Mouse (Mus musculus) adrenal gland, postnatal 36 days (tissue): ENCODE measurements around the gene Gm15155. TPM values are rescaled to one million over a fixed set of nuclear protein-coding genes. Genes with fewer than 3 reads are reported as not detected.
"Not testable (repeated sequence)": the region's sequence is repeated elsewhere in the genome, so short reads cannot be mapped to it uniquely, and the experiment has no call there.

Experiments
- DNase-seq, 2 experiments: peaks; one replicate each; pipeline ENCODE4 v3.0.0; 2021; ENCODE audit warnings: mixed read lengths in 1 of 2
- long read RNA-seq, 2 experiments: library from polyadenylated mRNA; stranded (forward); transcript quantifications; one replicate each; pipeline ENCODE4 v2.0.0; 2021; ENCODE audit warnings: borderline sequencing depth in 2 of 2
- total RNA-seq, 2 experiments: library from RNA; stranded (reverse); gene quantifications; 2 replicates each; pipeline ENCODE4 v1.2.3; 2021

Gene Gm15155
- total RNA-seq, result not detected
- long read RNA-seq, experiment 1, result 0 reads
- long read RNA-seq, experiment 2, result 0 reads

DNA sequence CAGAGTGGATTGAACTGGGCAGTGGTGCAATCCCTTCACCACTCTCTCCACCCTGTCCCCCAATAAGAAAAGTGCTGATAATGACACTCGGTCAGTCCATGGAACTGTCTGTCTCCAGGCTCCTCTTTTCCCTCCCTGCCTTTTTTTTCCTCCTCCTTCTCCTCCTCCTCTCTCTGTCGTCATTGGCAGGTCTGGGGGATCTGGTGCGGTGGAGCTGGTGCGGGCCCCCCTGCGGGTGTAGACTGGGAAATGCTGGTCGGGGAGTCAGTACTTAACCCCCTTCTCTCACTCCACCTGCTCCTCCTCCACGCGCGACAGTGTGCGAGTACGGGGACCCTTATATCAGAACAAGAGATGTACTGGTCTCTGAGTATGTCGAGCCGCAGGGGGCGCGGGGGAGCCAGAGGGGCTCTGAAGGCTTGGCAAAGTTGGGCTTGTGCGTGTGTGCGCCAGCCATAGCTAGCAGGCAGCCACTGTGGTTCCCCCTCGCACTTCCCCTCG, at the start of gene Gm15155:
Gene Gm15155 (plus strand): TSS at position 401 of the 501 bp plus-strand sequence.
- no peak for DNase-seq

DNA sequence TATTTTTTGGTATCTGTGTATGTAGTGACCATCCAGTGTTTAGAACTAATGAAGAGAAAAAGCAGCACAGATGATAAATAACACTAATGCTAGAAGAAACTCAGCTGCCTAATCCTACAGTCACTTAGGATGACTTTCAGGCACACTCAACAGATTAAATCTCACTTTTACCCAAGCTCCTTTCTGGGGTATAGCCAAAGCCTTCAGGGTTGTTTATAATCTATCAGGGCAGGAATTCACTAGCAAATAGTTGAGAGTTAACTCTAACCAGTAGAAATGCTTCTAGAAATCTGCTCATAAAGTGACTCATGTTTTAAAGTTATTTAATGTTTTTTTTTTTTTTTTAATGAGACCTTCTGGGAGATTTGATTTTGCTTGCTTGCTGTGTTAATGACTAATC, 44.8 kb upstream of the Gm15155 start:
- DNase-seq, result no peak

DNA sequence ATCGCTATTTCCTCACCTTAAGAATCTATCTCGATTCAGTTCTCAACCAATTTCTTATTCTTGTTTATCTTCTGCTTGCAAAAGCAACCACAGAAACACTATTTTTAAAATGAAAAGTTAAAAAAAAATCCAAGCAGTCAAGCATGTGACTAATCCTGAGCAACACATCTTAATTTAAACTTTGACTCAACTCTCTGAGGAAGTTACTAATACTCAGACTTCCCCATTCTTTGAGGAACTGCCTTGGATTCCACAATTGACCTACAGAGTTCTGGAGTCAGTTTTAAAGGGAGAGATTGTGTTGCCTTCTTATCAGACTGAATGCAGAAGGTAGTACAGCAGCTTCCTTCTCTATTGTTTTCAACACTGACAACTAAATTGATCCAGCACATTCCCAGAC, 40.0 kb upstream of the Gm15155 start:
- DNase-seq, result no peak

DNA sequence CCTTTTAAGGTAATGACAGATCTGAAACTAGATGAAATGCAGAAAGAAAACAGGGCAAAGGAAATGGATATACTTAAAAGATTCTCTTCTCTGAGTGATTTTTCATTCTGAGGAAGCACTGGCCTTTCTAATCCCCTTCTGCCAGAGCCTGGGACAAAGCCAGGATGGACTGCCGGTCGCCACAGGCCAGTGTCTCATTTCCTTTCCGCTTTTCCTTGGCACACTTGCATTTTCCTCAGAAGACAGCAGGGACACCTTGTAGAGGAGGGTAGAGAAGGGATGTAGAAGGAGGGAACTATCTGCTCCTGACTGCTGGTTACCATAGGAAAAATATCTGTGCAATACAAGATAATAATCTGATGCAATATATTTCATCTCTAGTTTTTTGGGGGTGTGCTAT, 33.1 kb upstream of the Gm15155 start:
- DNase-seq, result no peak

DNA sequence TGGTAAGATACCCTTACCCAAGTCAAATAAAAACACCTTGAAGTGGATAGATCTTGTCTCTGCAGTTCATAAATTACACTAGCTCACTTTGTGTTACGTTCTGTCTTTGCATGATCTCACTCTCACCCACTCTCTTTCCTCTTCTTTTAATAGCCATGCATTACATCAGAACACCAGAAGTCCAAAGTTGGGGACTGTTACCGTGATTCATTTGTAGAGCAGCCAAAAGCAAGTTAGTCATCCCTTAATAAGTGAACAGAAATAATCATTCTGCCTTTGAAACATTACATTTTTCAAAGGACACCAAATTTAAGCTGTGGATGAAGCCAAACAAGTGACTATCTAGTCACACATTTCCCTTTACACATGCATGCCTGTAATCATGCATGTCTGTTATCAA, 32.1 kb upstream of the Gm15155 start:
- no peak for DNase-seq

DNA sequence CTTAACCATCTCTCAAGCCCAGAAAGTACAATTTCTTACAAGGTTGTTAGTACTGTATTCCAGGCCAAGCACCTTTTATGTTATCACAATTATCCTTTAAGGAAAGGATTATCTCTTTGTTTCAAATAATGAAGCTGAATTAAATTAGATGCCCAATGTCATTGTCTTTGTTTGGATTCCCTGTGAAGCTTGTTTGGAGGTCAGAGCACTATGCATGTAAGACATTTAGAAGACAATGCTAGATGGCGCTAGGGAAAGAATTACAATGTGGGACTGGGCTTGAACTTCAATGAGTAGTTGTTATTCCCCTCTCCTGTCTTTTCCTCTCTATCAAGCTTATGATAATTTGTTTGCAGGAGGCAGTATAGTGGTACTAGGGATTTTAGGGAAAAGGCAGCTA, 29.9 kb upstream of the Gm15155 start:
- no peak for DNase-seq

DNA sequence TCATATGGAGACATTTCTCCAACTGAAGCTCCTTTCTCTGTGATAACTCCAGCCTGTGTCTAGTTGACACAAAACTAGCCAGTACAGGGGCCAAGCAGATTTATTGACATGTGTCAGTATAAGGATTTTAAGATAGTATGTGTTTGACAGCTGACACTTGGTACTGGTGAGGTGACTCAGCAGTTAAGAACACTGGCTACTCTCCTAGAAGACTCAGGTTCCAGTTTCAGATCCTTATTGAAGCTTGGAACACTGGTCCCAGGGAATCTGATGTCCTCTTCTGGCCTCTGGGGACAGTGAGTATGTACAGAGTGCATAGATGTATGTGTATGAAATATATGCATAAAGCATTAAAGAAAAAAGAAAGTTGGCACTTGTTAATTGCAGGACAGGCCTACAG, 28.2 kb upstream of the Gm15155 start:
- DNase-seq, result no peak

DNA sequence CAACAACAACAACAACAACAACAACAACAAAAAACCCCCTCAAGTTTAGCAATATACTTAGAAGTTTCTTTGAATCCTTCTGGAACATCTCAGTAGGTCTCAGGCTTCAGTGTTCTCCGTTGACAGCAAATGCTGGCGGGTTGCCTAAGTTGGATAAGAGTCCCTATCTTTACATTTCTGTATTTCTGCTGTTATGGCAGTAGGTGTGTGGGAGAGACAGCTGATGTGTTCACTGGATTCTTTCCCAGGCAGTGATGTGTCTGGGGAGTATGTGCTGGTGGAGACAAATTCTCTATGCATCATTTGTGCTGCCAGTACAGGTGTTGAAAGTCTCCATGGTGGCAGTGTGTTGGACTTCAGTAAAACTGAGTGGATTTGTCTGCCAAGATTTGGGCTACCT, 23.3 kb upstream of the Gm15155 start:
- no peak for DNase-seq

DNA sequence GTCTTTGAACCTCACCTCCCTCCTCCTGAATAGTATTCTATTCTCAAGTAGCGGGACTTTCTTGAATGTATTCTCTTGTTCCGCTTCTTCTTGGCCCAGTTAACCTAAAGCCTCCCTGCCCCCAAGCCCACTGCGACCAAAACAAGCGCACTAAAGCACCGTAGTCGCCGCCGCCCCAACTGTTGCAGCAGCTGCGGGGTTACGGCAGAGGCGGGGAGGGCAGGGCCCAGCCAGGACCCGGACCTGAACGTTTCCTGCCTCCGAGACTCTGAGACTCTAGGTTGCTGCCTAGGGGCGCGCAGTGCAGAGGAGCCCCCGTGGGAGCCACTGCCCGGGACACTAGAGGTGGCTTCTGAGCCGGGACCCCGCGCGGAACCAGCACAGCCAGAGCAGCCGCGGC, 2.0 kb upstream of the Gm15155 start:
- DNase-seq, result no peak

DNA sequence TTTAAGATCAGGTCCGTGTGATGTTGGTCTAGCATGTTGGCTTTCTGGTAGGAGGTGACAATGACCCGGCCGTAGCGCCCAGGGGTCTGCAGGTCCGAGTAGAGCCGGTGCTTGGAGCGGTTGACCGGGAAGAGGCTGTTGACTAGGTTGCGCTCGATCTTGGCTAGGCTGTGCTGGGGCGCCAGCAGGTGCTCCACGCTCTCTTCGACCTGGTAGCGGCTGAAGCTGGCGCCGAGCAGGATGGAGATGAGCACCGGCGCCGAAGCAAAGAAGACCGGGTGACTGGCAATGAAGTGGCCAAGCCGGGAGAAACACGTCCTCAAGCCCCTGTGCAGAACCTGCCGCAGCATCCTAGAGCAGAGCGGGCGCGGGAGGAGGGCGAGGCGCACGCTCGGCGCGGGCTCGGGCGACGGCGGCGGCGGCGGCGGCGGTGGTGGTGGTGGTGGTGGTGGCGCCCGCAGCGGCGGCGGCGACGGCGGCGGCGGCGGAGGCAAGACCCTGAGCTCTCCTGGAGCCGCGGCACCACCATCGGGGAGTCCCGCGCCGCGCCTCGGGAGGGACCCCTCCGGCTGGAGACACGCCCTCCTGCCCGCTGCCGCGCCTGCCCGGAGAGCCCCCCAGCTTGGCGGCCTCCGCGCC, 1.5 kb upstream of the Gm15155 start:
- DNase-seq, result no peak

DNA sequence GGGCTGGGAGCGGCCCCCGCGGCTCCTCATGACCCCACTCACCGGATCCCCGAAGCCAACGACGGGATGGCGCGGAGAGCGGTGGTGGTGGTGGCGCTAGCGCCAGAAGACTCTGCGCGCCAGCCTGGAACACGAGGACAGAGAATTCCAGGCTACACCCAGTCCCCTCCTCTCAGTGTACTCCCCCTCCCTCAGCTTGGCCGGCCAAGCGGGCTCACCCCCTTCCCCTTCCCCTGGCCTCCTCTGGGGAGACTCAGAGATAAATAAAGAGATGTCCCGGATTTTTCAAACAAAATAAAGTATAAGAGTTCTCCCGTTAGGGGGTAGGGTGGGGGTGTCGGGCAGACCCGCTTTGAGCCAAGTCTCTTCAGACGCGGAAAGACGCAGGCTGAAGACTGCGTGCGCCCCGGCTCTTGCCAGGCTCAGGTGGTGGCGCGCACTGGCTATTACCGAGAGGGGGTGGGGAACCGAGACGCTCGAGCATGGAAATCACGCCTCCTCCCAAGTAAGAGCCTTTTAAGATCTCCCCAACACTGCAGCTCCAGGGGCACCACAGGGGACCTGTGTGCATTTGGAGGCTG, 750 bp upstream of the Gm15155 start, which contains the start of gene Ptchd1:
Gene Ptchd1 (minus strand): TSS at position 114 of the 581 bp plus-strand sequence.
- DNase-seq, result no peak

DNA sequence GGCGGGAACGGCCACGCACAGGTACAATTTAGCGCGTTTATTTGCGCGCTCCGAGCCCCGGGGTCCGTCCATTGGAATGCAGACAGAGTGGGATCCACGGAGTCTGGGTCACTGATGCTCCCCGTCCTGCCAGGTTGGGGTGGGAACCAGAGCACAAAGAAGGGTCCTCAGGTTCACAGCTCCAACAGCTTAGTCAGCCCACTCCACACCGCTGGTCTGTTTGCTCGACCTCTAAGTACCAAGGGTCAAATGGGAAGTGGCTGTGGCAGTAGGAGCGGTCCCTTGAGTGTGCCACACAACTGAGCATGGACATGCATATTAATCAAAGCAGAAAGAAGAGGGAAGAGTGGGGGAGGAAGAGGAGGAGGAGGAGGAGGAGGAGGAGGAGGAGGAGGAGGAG, 354 bp downstream of the Gm15155 start:
- DNase-seq, result no peak

DNA sequence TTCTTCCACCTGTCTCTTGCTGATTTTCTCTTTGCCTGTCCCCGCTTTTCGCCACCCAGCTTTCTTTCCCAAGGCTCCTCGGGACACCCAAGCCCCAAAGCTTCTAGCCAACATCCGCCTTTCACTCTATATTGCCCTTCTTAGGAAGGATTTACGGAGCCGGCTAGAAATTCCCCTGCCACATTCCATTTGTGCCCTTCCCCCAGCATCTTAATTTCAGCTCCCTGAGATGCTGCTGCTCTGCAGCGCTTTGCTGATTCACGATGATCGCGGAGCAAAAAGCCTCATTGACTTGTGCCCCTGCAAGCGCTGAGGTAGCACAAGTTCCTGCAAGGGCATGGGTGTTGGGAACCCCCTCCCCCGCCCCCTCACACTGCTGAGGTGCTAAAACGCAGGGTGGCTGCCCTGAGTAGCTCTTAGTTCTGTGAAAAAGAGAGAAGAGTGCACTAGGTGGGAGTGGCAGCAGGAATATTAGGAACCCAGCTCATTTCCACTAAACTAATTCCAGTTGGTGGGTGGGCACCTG, 1.2 kb downstream of the Gm15155 start:
- DNase-seq, result no peak

DNA sequence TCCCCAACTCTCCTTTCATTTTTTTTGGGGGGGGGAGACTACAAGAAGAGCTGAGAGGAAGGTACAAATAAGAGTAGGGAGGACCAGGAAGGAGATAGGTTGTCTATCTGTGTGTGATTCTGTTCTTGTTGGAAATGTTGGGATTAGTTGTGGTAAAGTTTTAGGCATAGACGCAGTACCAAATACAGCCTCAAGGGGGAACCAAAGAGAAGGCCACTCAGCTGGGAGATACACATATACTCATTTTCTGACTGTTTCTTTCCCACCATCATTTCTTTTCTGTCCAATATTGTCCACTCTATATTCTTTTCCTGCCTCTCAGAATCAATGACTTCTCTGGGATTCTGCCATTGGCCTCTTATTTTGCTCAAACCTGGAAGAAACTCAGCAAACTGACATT, 19.4 kb downstream of the Gm15155 start:
- peak in 1 of 2 experiments; percentile 11 for DNase-seq

DNA sequence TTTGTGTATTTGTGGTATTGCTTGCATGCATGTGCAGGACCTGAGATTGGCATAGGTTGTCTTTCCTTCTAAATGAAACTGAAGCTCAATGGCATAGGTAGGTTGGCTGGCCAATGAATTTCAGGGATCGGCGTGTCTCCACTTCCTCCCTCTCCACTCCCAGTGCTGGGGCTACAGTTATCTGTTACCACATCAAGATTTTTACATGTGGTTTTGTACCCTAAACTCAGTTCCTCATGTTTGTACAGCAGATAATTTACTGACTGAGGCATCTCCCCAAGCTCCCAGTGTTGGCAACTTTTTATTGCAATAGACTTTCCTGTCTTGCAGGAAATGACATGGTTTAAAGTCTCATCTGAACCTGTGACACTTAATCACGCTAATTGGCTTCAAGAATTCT, 21.4 kb downstream of the Gm15155 start:
- no peak for DNase-seq

DNA sequence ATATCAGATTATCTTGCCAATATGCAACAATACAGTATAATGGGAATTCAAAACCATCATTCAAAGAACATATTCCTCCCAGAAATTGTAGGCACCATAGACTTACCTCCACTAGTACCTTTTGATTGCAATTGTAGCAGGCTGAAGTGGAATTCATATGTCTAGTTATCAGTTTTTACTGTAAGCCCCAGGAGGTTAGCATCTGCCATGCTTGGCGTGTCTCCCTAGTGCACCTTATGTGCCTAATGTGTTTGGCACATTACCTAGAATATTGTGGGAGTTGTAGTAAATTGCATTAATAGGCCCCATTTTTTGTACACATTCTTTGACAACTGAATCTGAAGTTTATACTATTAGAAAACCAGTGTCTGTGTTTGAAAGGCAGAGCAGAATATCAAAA, 33.4 kb downstream of the Gm15155 start:
- DNase-seq, result no peak

DNA sequence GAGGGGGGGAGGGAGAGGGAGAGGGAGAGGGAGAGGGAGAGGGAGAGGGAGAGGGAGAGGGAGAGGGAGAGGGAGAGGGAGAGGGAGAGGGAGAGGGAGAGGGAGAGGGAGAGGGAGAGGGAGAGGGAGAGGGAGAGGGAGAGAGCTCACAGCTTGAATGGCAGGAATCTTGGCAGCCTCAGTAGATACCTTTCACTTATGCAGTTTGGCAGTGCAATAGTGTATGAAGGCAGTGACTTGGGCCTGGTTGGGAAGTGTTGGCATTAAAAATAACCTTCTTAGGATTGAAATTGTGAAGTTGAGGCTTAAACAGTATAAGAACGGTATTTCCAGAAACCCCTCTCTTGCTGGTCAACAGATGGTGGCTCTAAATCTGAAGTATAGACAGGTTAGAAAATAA, 65.9 kb downstream of the Gm15155 start:
- DNase-seq, result not testable (repeated sequence)

DNA sequence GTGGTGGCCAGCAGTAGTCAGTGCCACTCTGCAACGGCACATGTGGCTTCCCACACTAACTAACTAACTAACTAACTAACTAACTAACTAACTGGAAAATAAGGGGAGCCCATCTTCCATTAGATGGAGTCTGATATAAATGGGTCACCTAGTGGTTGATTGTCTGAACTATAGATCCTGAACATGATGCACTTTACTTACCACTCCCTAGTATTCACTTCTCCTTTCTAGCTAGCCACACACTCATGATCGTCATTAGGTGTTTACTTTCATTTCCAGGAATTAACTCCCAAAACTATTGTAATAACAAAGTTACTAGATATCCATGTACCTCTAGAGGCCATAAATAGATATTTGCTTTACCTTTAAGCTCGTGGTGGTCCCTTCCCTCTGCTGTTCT, 99.6 kb downstream of the Gm15155 start:
- no peak for DNase-seq

DNA sequence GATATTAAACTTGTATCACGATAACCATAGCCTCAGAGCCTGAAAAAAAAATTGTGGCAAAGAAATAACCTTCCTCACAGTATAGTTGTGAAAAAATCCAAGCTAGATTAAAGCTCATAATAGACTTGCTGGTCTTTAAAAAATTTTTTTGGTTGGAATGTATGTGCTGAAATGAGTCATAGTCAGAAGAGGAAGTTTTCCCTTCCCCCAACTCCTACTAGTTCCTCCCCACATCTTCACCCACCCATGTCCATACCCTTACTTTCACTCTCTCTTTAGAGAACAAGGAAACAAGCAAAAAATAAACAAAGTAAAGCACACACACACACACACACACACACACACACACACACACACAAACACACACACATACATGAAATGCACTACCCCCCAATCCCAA, 103.8 kb downstream of the Gm15155 start:
- DNase-seq, result no peak

DNA sequence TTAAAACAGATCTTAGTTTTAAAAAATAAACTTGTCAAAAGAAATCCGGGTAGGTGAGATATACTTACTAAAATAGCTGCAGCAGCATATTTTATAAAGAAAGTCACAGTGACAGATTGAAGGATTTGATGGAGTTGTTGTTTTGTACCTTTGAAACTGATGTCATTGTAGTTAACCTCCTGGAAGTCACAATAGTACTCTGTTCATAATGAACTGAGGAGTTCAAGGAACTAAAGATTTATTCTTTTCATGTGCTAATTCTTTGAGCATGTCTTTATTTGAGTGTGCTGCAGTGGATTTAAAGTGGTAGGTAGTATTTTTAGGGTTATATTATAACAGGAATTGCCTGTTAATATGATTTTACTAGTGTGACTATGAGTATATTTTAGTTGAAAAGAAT, 263.6 kb downstream of the Gm15155 start:
- DNase-seq, result no peak

DNA sequence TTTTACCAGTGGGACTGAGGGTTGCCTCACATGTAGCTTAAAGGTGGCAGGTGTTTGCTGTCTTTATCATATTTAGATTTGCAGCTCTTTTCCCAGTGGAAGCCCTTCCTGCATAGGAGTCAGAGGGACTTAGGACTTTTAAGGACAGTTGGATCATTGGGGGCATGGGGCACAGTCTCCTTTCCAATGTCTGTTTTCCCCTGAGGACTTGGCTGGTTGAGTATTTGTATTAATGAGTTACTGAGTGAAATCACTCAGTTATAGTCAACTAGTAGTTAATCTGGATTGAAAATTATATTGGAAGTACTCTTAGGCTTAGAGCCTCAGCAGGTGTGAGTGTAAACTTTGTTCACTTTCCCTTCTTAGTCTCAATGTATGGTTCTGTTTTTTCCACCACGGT, 275.5 kb downstream of the Gm15155 start:
- DNase-seq, result no peak

DNA sequence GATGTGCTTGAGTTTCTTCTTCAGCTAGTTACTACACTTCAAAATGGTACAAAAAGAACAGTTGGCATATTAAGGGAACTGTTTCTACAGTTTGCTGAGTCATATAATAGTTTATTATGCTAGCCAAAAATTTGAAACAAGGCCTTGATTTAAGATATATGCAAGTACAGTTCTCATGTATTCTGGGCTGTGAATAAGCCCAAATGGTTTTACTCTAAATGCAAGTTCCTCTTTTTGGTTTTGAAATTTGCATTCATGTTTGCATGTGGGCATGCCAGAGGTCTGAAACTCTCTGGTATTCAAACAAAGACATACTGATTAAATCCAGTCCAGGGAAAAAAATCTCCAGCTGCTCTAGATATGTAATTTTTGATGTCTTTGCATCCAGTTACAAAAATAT, 277.2 kb downstream of the Gm15155 start:
- no peak for DNase-seq

DNA sequence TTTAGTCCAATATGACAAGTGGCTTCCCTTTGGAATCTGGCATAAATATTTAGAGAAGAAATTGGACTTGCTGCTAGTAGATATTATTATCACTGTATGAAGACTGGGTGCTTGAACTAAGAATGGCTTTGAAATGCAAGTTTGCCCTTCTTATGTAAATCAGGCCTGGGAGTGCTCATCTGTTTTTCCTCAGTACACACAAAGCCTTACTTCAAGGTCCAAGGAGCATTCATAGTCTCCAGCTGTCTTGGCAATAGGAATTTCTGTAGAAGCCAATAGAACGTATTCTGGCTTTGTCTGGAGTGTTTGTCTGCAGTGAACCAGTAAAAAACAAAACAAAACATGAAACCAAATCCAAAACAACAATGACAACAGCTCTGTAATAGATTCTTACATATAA, 278.6 kb downstream of the Gm15155 start:
- no peak for DNase-seq

DNA sequence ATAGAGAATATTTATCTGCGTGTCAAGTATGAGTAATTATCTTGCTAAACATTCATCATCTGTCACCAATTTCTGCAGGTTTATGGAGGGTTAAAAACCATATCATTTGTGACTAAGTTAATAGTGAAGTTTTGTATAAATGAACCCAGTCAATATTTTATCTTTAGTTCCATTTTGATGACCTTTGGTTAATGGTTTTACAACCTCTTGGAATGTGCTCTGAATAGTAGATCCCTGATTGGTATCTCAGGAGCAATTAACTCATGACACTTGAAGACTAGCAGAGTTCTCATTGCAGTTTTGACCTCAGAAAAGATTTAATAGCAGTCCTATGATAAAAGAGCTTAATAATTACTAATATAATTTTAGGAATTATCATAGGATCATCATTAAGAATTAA, 385.2 kb downstream of the Gm15155 start:
- DNase-seq, result no peak
